Mouse (Mus musculus): Measurements from ENCODE around the gene Ephx1.
A peak's percentile ranks its signal among the peaks of the same experiment; 100 is the strongest.
"Not testable (repeated sequence)": the region's sequence is repeated elsewhere in the genome, so short reads cannot be mapped to it uniquely, and the experiment has no call there.

The Ephx1 gene

GRCm38 (mm10) chr1:181020756-181021487 is at the start of gene Ephx1:
TSS of gene Ephx1 (minus strand) at chr1:181020904.
- DNase-seq (ENCODE audit: low spot score), result no peak

DNA sequence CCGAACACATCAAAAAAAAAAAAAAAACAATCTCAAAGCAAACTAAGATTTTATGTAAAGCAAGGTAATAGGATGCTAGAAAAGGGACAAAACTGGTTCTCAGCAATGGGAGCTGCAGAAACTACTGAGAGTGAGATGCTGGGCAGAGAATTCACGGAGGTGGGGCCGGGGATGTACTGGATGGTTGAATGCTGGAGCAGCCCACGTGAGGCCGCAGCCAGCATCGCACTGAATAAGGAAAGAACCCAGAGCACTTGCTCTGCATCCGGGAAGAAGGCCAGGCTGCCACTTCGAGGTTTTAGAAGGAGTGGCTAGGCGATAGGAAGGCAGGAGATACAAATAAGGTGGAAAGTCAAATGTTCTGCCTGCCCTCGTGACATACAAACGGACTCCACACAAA is 49.0 kb upstream of the Ephx1 start:
- DNase-seq (ENCODE audit: low spot score), result no peak

GRCm38 (mm10) chr1:181068344-181068743 is 47.6 kb upstream of the Ephx1 start:
- DNase-seq (ENCODE audit: low spot score), result no peak

DNA sequence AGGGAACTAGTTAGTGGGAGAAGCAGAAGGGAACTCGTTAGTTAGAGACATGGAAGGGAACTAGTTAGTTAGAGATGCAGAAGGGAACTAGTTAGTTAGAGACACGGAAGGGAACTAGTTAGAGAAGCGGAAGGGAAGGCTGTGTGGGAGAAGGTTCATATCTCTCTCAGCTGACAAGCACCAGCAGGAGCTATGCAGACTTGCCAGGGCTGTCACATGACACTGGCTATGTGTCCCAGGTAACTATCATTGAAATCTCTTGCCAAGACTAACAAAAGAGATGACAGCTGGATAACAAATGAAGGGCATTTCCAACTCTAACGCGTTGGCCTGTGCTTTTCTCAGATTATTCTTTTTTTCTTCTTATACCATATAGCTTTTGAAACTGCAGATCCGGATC is 43.9 kb upstream of the Ephx1 start:
- no peak for DNase-seq (ENCODE audit: low spot score)

DNA sequence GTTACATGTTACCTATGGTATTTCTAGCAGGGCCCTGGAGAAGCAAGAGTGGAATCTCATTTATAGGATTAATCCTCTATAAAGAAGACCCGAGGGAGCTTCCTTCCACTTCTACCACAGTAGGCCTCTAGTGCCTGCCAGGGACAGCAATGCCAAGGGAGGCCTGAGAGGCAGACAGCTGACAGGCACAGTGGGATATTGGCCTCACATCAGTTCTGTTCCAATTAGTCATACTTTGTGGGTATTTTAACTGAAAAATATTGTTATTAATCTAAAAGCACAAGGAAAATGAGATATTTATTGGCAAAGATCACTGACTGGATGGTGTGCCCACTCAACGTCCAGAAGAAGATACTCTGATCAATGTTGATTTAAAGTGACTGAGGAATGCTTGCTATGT is 43.3 kb upstream of the Ephx1 start:
- no peak for DNase-seq (ENCODE audit: low spot score)

- DNase-seq (ENCODE audit: low spot score), result no peak
Measured at GRCm38 (mm10) chr1:181061784-181062485, 41.2 kb upstream of the Ephx1 start.

- no peak for DNase-seq (ENCODE audit: low spot score)
Measured at GRCm38 (mm10) chr1:181052898-181053297, 32.2 kb upstream of the Ephx1 start.

DNA sequence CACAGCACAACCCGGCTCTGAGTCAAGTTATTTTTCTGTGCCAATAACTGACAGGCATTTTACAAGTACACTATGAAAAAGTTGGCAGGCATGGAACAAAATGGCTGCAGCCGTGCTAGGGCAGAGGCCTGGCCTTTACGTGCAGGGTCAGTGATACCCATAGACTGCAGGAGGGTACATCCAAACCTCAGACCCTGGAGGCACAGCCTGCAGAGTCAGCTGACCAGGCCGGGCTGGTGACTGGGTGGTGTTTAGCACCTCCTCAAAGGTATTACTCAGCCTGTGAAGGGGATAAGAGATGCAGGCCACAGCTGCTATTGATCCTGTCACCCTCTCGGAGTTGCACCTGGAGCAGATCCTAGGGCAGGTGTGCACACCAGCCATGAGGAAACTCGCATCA is 30.2 kb upstream of the Ephx1 start, which contains the start of gene 9130409I23Rik:
Gene 9130409I23Rik, plus strand, starts transcription at position 301 of the 400 bp plus-strand sequence.
- DNase-seq (ENCODE audit: low spot score), result no peak

DNA sequence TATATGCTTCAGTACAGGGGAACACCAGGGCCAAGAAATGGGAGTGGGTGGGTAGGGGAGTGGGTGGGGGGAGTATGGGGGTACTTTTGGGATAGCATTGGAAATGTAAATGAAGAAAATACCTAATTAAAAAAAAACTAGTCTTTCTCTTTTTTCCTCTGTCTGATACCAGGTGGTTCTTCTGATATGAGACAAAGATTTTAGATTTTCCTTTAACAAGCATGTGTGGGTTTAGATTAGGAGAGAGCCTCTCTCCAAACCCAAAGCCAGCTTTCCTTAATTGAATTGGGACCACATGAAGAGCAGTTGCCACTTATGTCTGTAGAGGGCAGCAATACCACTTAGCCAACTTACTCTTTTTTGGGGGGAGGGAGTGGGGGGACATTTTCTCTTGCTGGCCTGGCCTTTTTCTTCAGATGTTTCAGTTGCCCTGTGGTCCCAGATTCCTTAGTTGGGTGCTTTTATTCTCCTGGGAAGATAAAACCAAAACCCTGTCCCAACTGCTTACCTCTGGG is 28.7 kb upstream of the Ephx1 start:
- DNase-seq (ENCODE audit: low spot score), result peak; percentile 18

DNA sequence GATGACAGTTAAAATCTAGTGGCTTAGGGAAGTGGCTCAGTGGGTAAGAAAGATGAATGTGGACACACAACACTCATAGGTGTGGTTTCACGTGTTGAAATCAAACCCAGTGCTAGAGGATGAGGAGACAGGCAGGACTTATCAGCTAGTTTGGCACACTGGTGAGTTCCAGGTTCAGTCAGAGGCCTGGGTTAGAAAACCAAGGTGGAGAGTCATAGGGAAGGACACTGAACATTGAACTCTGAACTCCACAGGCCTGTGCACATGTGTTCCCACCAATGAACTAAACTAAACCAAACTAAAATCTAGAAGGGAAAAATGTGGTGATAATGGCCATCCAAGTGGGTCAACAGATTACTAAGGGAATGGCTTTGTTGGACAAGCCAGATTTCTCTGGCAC is 26.8 kb upstream of the Ephx1 start:
- DNase-seq (ENCODE audit: low spot score), result no peak

DNA sequence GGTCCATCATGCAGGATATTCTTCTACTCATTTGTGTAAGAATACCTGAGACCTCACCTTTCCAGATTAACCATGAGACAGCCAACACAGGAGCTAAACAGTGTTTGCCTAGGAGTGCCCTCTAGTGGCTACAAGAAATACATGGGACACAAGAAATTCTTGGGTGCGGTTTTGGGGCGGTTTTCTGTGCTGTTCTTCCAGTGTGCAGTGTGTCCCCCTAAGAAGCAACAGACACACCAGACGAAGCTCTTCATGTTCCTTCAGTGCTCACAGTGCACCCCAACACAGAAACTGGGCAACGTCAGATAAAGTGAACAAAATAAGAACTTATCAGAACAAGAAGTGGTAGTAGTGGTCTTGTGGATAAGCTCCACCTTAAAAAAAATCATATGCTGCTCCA is 18.9 kb upstream of the Ephx1 start:
- peak; percentile 50 for DNase-seq (ENCODE audit: low spot score)

DNA sequence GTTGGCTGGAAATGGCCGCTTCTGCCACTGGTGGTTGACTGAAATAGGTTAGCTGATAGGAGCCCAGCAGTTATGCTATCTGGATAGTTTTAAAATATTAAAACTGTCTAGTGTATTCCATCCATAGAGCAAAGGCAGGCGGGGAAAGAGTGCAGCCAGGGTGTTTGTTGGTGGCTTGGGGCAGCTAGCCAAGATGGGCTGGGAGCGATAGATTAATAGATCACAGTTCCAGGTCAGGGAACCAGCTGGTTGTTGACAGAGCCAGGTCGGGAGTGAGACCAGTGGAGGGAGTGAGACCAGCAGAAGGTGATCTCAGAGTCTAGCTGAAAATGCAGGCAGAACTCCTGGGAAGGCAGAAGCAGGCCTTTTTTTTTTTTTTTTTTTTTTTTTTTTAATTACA is 16.9 kb upstream of the Ephx1 start:
- no peak for DNase-seq (ENCODE audit: low spot score)

DNA sequence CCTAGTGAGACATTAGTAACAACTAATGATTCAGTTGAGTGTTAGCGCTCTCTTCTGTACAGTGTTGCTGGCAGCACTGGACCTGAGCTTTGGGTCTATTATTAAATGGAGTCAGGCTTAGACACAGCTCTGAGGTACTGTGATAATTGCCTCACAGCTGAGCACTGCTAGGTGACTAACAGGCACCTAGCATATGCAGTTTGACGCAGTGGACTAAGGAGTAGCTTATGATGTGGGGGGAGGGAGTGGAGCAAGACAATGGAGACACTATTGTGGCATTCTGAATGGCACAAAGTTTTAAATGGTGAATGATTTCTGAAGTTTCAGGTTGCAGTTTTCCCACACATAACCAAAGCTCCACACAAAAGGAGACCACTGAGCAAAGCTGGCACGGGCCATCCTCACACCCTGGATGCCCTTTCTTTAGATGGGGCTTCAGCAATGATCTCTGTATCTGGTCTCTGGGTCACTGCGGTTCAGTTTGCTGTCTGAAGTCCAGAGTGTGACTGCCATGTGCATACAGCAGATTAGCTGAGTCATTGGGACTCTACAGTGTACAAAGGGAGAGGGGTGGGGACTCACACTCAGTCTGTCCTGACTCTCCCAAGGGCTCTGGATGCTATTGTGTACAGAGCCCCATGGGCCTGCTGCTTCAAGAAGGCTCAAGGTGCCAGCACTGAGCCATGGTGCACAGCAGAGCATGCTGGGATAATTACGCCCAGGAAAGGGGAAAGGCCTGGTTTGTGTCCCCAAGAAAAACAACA is 14.5 kb upstream of the Ephx1 start:
- not testable (repeated sequence) for DNase-seq (ENCODE audit: low spot score)

- peak; percentile 70 for DNase-seq (ENCODE audit: low spot score)
Measured at GRCm38 (mm10) chr1:181022265-181022664, 1.6 kb upstream of the Ephx1 start.

- DNase-seq (ENCODE audit: low spot score), result no peak
Measured at GRCm38 (mm10) chr1:181021488-181021865, 773 bp upstream of the Ephx1 start.

DNA sequence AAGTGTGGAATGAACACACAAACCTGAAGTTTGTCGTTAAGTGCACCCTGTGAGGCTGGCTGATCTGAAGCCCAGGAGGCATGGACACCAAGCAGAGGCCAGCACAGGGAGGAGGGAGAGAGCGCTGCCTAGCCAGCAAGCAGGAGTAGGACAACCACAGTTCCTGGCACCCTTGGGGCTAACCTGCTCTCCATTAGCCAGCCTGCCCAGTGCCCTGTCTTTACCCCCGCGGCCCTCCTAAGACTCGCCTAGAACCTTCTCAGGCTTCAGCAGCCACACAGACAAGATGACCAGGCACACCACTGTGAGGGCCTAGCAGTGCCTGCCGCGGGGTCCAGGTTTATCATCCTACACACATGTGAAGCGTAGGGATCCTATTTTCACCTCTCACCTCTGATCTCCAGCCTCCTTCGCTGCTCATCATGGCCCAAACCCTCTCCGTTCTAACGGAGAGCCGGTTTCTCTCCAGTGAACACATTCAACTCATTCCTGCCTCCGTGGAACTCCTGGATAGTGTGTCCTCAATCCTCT is 2.7 kb downstream of the Ephx1 start:
- DNase-seq (ENCODE audit: low spot score), result no peak

DNA sequence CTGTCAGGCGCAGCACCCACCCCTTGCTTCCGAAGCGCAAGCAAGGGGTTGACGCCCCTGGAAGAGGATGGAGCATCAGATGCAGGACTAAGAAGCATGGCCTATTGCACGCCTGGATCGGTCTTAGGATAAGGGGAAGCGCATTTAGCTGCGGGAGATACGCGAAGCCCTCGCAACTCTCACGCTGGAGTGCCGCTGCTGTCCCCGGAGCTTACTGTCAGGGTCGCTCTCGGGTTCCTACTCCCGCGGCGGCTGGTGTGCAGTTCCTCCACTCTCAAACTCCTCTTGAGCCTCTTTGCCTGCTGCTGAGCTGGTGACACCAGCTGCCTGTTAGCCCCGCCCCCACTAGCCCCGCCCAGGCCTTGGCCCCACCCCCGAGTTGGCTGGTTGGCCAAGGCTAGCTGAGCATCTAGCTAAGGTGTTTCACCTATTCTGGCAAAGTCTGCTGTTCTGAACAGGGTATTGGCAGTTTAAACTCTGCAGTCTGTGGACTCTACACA is 3.4 kb downstream of the Ephx1 start:
- peak; percentile 71 for DNase-seq (ENCODE audit: low spot score)

DNA sequence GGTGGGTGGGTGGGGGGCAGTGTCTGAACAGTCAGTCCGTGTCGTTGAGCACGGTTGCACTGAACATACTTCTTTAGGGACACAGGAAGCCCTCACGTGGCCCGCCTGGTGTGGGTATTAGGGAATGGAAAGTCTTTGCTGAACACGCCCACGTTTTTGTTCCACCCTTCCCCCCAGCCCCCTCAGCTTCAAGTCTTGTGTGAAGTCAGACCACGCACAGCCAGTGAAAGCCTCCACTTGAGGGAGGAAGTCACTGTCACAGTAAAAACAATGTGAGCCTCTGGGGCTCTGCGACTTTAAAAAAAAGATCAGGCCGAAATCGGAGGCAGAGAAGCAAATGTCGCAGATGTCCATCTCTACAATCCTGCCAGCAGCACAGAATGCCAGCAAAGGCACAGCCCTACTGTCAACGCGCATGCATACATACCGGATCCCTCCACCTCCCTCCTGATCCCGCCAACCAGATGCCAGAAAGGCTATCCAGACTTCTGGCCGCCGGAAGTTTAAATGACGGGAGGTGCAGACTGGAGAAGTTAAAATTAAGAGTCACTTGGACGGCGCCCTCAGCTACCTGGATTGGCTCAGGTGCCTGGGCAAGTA is 4.1 kb downstream of the Ephx1 start:
- DNase-seq (ENCODE audit: low spot score), result peak; percentile 72

DNA sequence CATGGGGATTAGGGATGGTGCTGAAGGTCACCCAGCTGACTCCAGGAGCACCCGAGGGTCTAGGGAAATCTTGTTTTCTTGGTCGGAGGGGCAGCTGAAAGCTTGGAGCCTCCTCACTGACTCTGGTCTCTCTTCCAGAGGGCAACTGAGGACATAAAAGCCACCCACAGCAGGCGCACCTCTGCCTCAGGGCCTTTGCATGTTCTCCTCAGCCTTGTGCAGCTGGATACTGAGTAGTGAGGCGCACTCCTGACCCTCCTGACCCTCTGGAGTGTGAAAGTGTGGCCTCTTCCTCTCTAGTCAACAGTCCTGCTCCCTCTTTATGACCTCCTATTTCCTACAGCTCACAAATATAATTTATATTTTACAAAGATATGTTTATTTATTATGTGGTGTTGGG is 4.7 kb downstream of the Ephx1 start:
- DNase-seq (ENCODE audit: low spot score), result no peak

GRCm38 (mm10) chr1:181015558-181015957 is 5.1 kb downstream of the Ephx1 start:
- DNase-seq (ENCODE audit: low spot score), result peak; percentile 91

GRCm38 (mm10) chr1:181014731-181015500 is 5.8 kb downstream of the Ephx1 start:
- DNase-seq (ENCODE audit: low spot score), result peak; percentile 77

Data from adipocyte (in vitro differentiated cells).